Mouse (Mus musculus) 3134 (cell line): ENCODE data around the gene Gdpd5.
"Not testable (repeated sequence)": the region's sequence is repeated elsewhere in the genome, so short reads cannot be mapped to it uniquely, and the experiment has no call there.

Experiments
- DNase-seq: peaks from one replicate; pipeline ENCODE4 v3.0.0-alpha.2; 2011; ENCODE audit warnings: low spot score; ENCODE audit not compliant: insufficient read length; ENCODE audit errors: extremely low read depth

Gdpd5 gene

GRCm38 (mm10) chr7:99365069-99365468 is 16.1 kb upstream of the Gdpd5 start:
- peak; percentile 47 for DNase-seq

GRCm38 (mm10) chr7:99366716-99367115 is 14.5 kb upstream of the Gdpd5 start:
- no peak for DNase-seq

GRCm38 (mm10) chr7:99374325-99374724 is 6.9 kb upstream of the Gdpd5 start:
- not testable (repeated sequence) for DNase-seq

- DNase-seq = no peak
These were observed 5.8 kb upstream of the Gdpd5 start for GRCm38 (mm10) chr7:99375455-99375854.

GRCm38 (mm10) chr7:99378870-99379269 is 2.3 kb upstream of the Gdpd5 start:
- no peak for DNase-seq

- no peak for DNase-seq
These were observed 562 bp upstream of the Gdpd5 start for GRCm38 (mm10) chr7:99380491-99381213.

GRCm38 (mm10) chr7:99382088-99383000 is 1.1 kb downstream of the Gdpd5 start:
- DNase-seq = no peak

GRCm38 (mm10) chr7:99383246-99383645 is 2.0 kb downstream of the Gdpd5 start:
- DNase-seq = no peak

- no peak for DNase-seq
These were observed 2.9 kb downstream of the Gdpd5 start for GRCm38 (mm10) chr7:99384101-99384611.

GRCm38 (mm10) chr7:99386030-99386429 is 4.8 kb downstream of the Gdpd5 start:
- peak; percentile 74 for DNase-seq

- DNase-seq = no peak
These were observed 5.6 kb downstream of the Gdpd5 start for GRCm38 (mm10) chr7:99386811-99387210.

- no peak for DNase-seq
These were observed 6.1 kb downstream of the Gdpd5 start for GRCm38 (mm10) chr7:99387356-99387755.

- no peak for DNase-seq
These were observed 9.3 kb downstream of the Gdpd5 start for GRCm38 (mm10) chr7:99390559-99390958.

- DNase-seq = no peak
These were observed 11.5 kb downstream of the Gdpd5 start for GRCm38 (mm10) chr7:99392696-99393095.

GRCm38 (mm10) chr7:99393711-99394325 is 12.6 kb downstream of the Gdpd5 start:
- DNase-seq = no peak

GRCm38 (mm10) chr7:99395385-99395784 is 14.2 kb downstream of the Gdpd5 start:
- DNase-seq = no peak

GRCm38 (mm10) chr7:99395908-99396616 is 14.8 kb downstream of the Gdpd5 start:
- DNase-seq = no peak

GRCm38 (mm10) chr7:99396994-99397659 is 15.9 kb downstream of the Gdpd5 start:
- no peak for DNase-seq

GRCm38 (mm10) chr7:99401373-99401772 is 20.2 kb downstream of the Gdpd5 start:
- no peak for DNase-seq

GRCm38 (mm10) chr7:99402477-99402876 is 21.3 kb downstream of the Gdpd5 start:
- no peak for DNase-seq
